Mouse (Mus musculus): Measurements from ENCODE around the gene D11Wsu47e. TPM values are rescaled to one million over a fixed set of nuclear protein-coding genes. Genes with fewer than 3 reads are reported as not detected.

The D11Wsu47e gene
- total RNA-seq, 2 experiments from 2014 or later: 11.8 to 13.5 TPM

DNA sequence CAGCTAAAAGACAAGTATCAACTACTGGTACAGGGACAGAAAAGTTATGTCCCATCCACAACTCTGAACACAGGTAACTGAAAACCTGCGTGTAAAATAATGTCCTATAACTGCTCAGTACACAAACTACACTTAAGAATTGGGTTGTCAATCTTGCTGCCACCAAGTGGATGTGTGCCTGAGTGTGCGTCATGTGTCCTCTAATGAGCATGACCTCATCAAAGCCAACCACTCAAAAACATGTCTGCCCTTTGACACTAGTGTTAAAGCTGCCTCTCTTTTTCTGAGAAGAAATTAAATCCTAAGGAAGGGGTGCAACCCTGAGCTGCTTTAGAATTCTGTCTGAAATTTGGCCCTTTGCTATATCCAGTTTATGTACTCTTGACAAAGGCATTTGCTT lies 19.9 kb upstream of the D11Wsu47e start:
- DNase-seq (ENCODE audit: extremely low spot score in 1 of 2, low spot score in 1 of 2): no peak

DNA sequence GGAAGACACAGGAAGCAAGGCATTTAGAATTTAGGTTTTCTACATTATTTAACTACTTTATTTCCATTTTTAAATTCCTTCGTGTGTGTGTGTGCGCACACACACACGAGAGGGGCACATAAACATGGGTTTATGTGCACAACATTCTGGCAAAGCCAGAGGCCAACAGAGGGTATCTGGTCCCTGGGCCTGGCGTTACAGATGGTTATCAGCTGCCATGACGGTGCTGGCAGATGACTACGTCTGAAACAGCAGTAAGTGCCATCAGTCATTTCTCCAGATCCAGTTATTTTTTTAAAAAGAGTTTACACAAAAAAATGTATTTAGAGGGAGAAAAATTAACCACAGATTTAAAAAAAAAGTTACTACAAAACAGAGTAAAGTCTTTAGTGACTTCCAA lies 18.0 kb upstream of the D11Wsu47e start:
- no peak for DNase-seq (ENCODE audit: extremely low spot score in 1 of 2, low spot score in 1 of 2)

DNA sequence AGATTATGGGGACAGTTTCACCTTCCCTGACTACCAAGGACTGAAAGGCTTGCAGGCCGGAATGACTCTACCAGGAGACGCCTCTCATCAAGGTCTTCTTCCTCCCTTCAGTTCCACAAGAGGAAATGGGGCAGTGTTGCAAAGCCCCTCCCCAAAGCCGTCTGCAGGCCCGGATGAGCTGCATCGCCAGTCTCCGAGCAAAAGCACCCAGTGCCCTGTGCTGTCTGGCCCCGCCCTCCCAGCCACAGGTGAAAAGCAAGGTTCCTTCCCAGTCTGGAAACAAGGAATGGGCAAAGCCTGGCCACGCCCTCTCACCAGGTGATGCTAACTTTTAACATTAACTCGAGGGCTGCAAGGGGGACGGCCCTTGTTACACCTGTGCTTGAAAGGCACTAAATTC lies 17.6 kb upstream of the D11Wsu47e start:
- DNase-seq (ENCODE audit: extremely low spot score in 1 of 2, low spot score in 1 of 2): no peak

DNA sequence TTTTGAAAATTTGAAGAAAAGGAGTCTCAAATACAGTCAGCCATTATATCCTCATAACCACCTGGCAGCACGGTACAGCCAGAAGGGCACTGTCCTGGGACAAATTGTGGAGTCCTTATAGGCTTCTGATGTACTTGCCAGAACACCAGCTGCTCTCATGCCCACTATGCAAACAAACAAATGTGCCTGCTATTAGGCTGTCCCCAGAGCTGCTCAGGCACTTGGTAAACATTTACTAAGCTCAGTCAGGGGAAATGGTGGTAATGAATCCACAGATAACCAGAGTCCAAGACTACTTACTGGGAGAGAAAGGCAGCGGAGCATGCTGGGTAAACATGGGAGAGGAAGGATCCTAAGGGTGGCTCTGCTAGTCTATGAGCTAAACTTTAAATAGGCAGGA lies 17.1 kb upstream of the D11Wsu47e start:
- DNase-seq (ENCODE audit: extremely low spot score in 1 of 2, low spot score in 1 of 2): no peak

DNA sequence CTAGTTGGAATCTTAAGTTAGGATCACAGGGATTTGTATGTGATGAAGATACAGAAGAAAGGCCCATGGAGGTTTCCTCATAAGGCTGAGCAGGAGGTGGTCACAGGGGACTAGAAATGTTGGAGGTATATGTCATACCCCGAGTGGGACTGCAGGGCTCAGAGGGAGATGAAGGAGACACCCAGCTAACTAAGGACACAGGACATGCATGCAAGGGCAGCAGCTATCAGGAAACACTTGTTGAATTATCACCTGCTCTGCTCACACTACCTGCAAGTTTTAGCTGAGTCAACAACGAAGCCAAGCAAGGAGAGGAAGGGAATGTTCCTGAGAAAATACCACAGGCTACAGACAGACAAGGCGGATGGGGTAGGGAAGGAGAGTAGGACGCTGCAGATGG lies 16.5 kb upstream of the D11Wsu47e start:
- no peak for DNase-seq (ENCODE audit: extremely low spot score in 1 of 2, low spot score in 1 of 2)

DNA sequence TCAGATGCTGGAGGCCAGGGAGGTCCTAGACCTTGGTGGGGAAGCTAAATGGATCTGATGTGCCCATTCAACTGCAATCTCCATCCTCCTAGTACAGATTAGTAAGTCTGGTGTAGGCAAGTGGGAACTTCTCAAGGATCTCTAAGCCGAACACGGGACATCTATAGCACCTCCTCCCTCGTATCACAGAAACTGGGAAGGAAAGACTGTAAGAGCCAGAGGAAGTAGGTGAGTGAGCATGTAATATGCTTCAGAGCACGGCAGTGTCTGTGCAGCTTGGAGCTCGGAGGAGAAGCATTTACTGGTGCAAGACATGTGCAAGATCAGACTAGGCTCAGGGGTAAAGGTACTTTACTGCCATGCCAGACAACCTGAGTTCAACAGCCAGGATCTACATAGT lies 15.4 kb upstream of the D11Wsu47e start:
- DNase-seq (ENCODE audit: extremely low spot score in 1 of 2, low spot score in 1 of 2): no peak

DNA sequence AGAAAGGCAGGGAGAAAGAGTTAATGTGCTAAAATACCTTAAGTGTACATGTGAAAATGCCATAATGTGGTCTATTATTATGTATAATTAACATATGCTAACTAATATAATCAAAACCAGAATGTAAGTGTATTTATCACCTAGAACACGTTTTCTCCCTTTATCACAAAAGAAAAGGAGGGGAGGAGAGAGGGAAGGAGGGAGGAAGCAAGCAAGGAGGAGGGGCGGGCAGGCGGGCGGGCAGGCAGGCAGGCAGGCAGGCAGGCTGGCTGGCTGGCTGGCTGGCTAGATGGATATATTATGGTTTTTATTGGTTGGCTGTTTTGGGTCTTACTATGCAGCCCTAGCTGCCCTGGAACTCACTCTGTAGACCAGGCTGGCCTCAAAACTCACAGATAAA lies 14.5 kb upstream of the D11Wsu47e start:
- no peak for DNase-seq (ENCODE audit: extremely low spot score in 1 of 2, low spot score in 1 of 2)

DNA sequence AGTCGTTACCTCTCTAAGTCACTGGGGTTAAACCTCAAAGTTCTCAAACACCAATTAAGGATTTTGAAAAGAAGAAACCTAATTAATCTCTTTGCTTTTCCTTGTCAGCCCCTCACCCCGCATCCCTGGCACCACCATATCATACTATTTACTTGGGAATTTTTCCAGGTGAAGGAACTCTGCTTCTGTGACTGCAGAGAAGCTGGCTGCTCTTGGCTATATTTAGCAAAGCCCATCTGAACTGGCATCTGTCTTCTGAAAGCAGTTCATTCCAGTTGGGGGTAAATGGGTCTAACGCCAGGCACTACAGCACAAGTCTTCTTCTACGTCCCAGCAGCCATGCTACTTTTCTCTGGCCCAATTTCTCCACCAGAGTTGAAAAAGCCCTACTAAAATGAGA lies 10.6 kb upstream of the D11Wsu47e start:
- no peak for DNase-seq (ENCODE audit: extremely low spot score in 1 of 2, low spot score in 1 of 2)

DNA sequence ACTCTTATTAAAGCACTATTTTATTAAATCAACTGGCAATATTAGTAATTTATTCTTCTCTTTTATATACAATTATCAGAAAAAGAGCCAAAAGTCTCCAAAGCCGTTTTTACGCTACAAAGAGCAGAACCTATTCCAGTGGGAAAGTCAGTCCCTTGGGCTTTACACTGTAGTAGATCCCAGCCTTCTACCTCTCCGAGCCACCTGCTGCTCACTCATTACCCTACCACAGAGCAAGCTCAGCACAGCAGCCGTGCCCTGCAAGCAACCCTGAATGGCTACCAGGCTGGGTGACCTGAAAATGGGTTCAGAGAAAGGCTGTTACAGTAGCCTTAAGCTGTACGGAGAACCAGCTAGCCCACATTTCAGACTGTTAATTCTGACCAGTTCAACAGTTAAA lies 9.6 kb upstream of the D11Wsu47e start:
- DNase-seq (ENCODE audit: extremely low spot score in 1 of 2, low spot score in 1 of 2): no peak

DNA sequence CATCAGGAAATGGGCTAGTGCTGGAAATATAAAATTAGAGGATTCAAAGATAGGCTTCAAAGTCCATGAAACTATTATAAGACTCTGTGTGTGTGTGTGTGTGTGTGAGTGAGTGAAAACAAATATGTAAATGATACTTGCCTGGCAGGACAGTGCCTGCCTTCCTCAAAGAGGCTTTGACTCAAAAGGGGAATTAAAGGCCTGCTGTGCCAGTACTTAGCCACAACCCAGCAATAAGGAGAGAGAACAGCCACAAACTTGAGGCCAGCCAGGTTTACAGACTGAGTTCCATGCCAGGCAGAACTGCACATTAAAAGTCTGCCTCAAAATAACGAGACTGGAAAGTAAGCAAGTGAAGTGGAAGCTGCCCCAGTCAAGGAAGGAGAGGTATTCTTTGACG lies 7.4 kb upstream of the D11Wsu47e start:
- no peak for DNase-seq (ENCODE audit: extremely low spot score in 1 of 2, low spot score in 1 of 2)

DNA sequence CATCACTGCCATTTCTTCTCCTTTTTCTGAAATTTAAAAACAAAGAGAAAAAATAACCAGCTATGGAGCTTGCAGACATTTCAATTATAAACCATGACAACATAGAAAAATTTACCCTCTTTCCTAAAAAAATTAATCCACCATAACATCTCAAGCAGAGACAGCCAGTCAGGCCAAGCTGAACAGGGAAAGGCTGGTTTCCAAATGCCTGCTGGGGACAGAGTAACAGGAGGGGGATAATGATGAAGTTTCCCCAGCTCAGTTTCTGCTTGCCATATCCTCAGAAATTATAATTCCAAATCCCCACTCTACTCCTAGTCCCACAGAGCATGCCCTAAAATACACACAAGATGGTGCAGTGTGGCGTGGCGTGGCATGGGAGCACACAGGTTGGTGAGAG lies 6.8 kb upstream of the D11Wsu47e start:
- no peak for DNase-seq (ENCODE audit: extremely low spot score in 1 of 2, low spot score in 1 of 2)

DNA sequence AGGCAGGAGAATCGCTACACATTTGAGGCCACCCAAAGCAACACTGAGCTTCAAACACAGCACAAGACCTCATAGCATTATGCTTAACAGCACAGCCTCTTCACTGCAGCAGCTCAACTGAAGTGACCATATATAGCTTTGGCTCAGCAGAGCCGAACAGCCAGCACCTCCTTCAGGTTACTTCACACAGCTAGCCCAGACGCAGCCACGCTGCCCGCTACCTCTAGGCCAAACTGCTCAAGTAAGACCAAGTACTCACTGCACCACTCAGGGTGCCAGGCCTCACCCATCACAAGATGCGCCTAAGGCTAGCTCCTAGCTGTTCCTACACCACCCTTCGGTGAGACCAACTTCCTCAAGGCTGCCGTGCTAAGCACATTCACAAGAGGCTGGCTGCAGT lies 5.8 kb upstream of the D11Wsu47e start:
- no peak for DNase-seq (ENCODE audit: extremely low spot score in 1 of 2, low spot score in 1 of 2)

DNA sequence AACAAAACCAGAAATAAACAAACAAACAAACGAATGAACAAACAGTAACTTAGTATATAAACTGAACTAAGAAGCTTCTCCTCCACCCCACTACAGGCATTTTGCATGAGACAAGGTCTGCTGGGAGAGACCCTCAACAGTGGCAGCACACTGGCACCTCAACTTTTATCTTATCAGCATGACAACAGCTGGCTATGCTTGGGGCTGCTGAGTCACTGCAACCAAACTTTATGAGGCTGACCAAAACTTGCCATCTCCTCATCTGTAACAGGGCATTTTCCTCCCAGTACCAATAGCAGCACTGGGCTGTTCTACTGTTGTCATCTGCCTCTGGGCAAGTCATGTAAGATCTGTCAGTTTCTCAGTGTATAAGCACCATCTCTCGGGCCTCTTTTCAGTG lies 3.3 kb upstream of the D11Wsu47e start:
- no peak for DNase-seq (ENCODE audit: extremely low spot score in 1 of 2, low spot score in 1 of 2)

DNA sequence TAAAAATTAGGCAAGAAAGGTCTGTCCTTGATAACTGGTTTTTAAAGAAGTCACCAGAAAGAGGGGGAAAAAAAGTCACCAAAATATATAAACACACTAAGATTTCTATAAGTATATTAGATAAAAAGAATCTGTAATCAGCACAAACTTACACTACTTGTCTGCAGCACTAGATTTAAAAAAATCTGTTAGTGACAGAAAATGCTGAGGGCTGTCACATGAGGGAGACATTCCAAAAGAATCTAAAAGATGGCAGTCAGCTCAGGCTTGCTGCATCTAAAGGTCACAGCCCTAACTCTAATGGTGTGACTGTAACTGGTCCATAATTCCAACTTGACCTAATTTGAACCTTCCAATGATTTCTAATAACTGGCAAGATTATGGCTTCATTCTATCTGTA lies 2.2 kb upstream of the D11Wsu47e start:
- no peak for DNase-seq (ENCODE audit: extremely low spot score in 1 of 2, low spot score in 1 of 2)

DNA sequence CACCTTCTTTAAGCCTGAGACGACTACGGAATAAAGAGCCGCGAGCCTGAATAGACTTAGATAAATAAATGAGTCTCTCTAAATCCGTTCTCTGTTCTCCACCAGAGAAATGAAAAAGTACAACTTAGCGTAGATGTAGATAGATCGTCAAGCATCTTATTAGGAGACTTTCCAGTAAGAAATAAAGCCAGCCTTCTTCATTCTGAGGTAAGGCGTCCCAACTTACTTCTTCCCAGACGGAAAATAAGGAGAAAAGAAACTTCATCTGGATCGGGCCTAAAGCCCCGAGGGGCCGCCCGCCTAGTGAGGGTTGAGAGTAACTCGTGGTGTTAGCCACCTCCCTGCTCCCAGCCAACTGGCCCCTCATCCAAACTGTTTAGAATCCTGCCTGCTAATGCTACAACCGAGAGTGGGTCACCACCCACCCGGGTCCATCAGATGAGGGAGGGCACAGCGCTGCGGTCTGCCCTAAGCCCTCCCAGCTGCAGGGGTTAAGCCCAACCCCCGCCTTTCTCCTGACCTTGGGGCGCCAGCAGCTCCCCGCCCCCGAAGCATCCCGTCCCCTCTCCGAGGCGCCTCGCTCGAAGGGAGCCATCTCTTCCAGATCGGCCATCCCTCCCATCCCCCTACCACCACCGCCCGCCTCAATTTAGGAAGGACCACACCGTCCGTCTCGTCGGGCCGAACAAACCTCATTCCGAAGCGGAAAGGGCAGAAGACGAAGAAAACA lies 1.1 kb upstream of the D11Wsu47e start:
- peak in 1 of 2 experiments; percentile 24 for DNase-seq (ENCODE audit: extremely low spot score in 1 of 2, low spot score in 1 of 2)

DNA sequence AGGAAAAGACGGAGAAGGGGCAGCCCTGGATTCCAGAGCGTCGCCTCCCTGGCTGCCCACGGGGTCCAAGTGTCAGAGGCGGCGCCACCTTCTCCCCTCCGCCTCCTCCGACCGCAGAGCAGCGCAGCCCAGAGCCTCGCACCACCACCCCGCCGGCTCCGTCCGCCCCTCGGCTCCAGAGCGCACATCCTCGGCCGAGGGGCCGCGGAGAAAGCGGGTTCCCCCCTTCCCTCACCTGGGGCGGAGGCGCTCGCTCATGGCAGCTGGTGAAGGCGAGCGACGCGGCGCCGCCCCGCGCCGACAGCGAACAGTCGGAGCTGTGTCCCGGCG lies 620 bp upstream of the D11Wsu47e start:
- no peak for DNase-seq (ENCODE audit: extremely low spot score in 1 of 2, low spot score in 1 of 2)

DNA sequence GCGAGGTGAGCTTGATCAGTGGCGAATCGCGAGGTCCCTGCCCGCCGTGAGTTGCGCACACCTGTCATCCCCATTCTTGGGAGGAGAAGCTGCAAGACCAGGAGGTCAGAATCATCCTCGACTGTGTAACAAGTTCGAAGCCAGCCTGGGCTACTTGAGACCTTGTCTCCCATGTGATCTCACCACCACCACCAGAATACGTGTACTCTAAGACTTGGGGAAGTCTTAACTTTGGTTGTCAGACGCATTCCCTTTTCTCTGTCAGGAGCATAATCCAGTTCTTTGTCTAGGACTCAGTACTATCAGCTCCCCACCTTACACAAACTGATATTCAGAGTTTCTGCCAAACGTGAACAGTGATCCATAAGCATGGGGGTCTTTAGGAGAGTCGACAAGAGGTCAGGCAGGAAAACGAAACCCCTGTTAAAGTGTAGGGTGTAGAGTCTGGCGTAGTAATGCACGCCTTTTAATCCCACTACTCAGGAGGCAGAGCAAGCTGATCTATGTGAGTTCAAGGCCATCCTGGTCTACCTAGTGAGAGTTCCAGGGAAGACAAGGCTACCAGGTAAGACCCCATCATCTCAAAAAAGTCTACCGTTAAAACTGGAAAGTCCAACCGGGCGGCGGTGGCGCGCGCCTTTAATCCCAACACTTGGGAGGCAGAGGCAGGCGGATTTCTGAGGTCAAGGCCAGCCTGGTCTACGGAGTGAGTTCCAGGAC lies 655 bp downstream of the D11Wsu47e start:
- DNase-seq (ENCODE audit: extremely low spot score in 1 of 2, low spot score in 1 of 2): no peak

DNA sequence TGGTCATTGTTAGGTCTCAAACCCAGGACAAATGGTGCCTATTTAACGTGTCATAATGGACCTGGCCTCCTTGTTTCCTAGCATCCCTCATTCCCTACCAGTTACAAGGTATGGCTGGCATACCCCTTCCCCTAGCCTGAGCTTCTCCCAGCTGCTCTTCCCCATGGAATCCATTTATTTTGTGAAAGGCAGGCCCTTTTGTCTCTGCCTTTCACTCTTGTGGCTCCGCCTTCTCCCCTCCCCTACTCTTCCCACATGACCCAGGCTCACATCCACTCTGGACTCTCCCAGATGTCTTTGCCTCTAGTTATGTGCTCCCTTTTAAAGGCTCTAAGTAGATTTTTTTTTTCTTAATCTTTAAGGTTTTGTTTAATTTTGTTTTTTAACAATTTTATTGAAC lies 2.8 kb downstream of the D11Wsu47e start:
- no peak for DNase-seq (ENCODE audit: extremely low spot score in 1 of 2, low spot score in 1 of 2)

DNA sequence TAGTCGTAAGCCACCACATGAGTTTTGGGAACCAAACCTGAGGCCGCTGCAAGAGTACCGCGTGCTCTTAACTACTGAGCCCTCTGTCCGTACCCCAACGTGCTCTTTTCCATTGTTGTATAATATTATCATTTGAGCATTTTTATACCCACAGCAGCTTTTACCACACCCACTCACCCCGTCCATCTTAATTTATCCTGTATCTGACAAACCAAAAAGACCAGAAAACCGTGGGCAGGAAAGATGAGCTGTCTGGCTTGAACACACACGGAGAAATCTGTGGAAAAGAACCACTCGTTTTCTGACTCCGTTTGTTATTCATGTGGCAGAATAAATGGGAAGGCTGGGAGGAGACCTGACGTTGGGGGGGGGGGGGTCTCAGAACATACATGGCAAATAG lies 6.3 kb downstream of the D11Wsu47e start:
- no peak for DNase-seq (ENCODE audit: extremely low spot score in 1 of 2, low spot score in 1 of 2)

DNA sequence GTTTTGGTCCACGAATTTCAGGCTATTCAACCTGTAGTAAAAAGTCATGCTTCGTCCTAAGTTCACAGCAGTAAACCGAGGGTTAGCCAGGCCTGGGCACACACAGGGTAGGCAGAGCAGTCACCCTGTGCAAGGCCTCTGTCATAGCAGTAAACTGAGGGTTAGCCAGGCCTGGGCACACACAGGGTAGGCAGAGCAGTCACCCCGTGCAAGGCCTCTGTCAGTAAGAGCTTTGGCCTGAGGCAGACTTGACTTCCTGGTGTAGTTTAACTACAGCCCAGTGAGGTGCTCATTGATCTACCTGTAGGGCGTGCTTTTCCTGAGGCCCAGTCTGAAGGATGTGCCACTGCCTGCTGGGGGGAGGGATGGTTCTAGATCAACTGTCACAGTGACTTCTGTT lies 7.1 kb downstream of the D11Wsu47e start:
- DNase-seq (ENCODE audit: extremely low spot score in 1 of 2, low spot score in 1 of 2): no peak

DNA sequence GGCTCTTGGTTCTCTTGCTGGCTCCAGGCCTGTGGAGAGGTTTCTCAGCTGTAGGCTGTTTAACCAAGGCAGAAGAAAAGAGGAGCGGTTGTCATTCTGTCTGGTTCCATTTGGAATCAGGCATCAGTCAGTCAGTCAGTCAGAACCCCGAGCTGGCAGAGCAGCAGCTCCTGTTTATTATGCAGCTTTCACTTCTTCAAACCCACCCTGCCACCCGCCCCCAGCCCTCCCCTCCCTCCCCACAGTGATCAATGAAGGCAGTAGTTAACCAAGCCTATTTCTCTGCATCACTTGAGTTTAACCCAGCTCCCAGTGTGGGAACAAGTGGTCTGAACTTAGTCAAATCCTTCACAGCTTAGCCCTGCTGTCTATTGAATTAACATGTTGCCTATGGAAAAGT lies 7.6 kb downstream of the D11Wsu47e start:
- no peak for DNase-seq (ENCODE audit: extremely low spot score in 1 of 2, low spot score in 1 of 2)

DNA sequence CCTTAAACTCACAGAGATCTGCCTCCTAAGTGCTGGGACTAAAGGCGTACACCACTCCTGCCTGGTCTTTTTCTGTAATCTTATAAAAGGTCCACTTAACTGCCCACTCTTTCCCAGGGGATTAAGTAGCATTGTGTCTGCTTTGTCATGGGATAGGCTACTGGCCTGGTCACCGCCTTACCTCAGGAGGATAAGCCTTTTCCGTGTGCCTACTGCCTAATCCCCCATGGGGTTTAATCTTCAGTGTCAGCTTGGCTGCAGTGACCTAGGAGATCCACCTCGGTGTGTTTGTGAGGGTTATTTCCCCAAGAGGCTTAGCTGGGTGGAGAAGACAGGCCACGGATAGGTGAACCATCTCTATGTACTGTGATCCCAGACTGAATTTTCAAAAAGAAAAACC lies 13.4 kb downstream of the D11Wsu47e start:
- no peak for DNase-seq (ENCODE audit: extremely low spot score in 1 of 2, low spot score in 1 of 2)

All from layer of hippocampus, postnatal 25 days (tissue).